Mouse (Mus musculus) spleen, adult 2 months (tissue): ENCODE data around the gene Ubtf.

ENCODE experiments used
- CTCF ChIP-seq: fragments of 200-500 bp; IDR thresholded peaks from 2 replicates; pipeline ENCODE4 v1.5.1; 2011; ENCODE audit warnings: mild to moderate bottlenecking, inconsistent platforms; ENCODE audit not compliant: insufficient read depth, insufficient read length, insufficient replicate concordance; ENCODE audit errors: extremely low read depth
- POLR2A ChIP-seq: fragments of 200-500 bp; IDR thresholded peaks from 2 replicates; pipeline ENCODE4 v1.6.1; 2011; ENCODE audit warnings: low read depth, low read length, inconsistent platforms

DNA sequence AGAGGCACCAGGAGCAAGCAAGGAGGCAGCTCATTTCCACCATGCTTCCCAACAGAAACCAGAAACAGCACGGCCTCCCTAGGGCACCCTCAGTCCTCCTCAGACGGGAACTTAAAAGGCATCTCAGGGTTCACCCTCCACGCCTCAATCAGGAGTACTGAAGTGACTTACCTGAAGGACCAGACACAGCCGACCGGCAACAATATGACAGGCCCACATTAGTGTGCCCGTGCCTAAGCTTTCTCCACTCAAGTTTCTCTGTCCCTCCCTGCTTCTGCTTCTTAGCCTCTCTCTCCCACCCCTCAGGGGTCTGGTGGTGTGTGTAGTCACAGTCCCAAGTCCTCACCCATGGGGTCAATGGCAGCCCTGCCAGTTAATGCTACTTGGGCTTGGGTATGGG, 7.0 kb downstream of the Ubtf start:
- no peak for TF ChIP-seq POLR2A
- no peak for TF ChIP-seq CTCF
